Comparison of ENCODE assay signal across 16 mouse cellular contexts in the genomic region with DNA sequence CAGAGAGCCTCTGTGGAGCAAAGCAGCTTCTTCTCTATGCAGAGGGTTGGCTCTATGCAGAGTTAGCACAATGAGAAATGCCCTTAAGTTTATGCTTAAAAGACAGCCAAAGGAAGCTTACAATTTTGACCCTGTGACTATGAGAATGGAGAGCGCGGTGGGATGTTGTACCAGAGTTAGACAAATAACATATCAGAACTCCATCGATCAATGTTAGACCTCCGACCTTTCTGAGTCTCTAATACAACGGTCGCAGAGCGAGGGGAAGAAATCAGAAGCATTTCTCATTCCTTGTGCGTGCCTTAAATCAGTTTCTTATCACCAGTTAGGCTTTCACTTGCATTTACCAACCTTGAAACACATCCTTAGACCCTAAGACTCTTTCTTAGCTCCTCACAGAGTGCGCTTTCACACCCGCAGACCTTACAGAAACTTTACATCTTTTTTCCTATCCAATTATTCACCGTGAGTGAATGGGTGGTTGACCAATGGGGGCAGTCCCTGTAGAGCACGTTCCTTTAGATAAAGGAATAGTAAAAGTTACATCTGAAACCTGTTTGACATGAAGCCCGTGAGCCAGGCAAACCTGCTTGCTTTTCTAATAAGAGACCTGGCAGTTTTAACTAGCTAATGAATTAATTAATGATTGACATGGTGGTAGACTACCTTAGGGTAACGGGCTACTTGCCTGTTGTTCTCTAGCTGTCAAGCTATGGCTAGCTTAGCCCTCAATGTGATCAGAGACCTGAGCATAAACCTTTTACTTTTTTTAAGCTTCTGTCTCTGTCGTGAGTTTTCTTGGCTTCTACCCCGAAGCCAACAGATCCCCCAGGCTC. TPM values are rescaled to one million over a fixed set of nuclear protein-coding genes. Genes with fewer than 3 reads are reported as not detected.
DNase-seq lines count a peak whose midpoint lies in the region; ATAC-seq and TF ChIP-seq lines count a peak whose summit lies in the region.
"Had no signal": no experiment of that assay in that cellular context is flagged by ENCODE, and none has a peak within 500 bp of the region (broad histone marks: within the 10 kb centered on the region; RNA-seq: fewer than 3 reads in every experiment).

No protein-coding gene starts in this region.

- intact Hi-C loops in heart, adult 2 months (cut with DNase I): no loop called here

- no peak for TF ChIP-seq EP300 in heart, adult 2 months (IDR thresholded peaks at IDR 0.05; ENCODE audit: insufficient read depth, low read depth, low read length)

- H3K4me1 ChIP-seq in heart, embryonic 10.5 days: peaks cover 40% of the 10 kb centered on the region
- H3K4me1 ChIP-seq in heart, adult 2 months (ENCODE audit: control insufficient read depth, insufficient read depth, low read length): peaks cover 6% of the 10 kb centered on the region
- peaks cover 7% of the 10 kb centered on the region for H3K4me1 ChIP-seq in liver, embryonic 11.5 days (replicated peaks; ENCODE audit: control insufficient read depth, insufficient read depth, low read length)
- peaks cover 10% of the 10 kb centered on the region for H3K4me1 ChIP-seq in intestine, postnatal 0 days (replicated peaks; ENCODE audit: control insufficient read depth, insufficient read depth, low read length)
- H3K4me1 ChIP-seq in stomach, embryonic 16.5 days (ENCODE audit: control insufficient read depth, insufficient read depth, low read length): peaks cover 20% of the 10 kb centered on the region

- H3K9me3 ChIP-seq in heart, embryonic 10.5 days: no peaks in the 10 kb centered on the region
- no peaks in the 10 kb centered on the region for H3K9me3 ChIP-seq in liver, embryonic 11.5 days (ENCODE audit: control insufficient read depth, low read length)
- H3K9me3 ChIP-seq in intestine, postnatal 0 days (ENCODE audit: control insufficient read depth): no peaks in the 10 kb centered on the region
- H3K9me3 ChIP-seq in stomach, embryonic 16.5 days (replicated peaks; ENCODE audit: control insufficient read depth, low read length): no peaks in the 10 kb centered on the region
- H3K9me3 ChIP-seq: forebrain, embryonic 12.5 days; heart, embryonic 15.5 days; limb, embryonic 12.5 days had no signal

- WGBS in heart, embryonic 10.5 days: 44% methylated on average over 16 of the region's 16 CpGs
- WGBS in heart, adult 2 months: 82% methylated on average over 16 of the region's 16 CpGs
- 40% methylated on average over 16 of the region's 16 CpGs for WGBS in liver, embryonic 11.5 days
- 39% methylated on average over 16 of the region's 16 CpGs for WGBS in intestine, postnatal 0 days
- WGBS in stomach, embryonic 16.5 days: 31% methylated on average over 16 of the region's 16 CpGs

- no peak for TF ChIP-seq CTCF in heart, adult 2 months (IDR thresholded peaks at IDR 0.05)
- no peak for TF ChIP-seq CTCF in intestine, postnatal 0 days (IDR thresholded peaks at IDR 0.05; ENCODE audit: low read depth)

- peak overlapping the region; percentile 22 for H3K4me2 ChIP-seq in liver, embryonic 11.5 days
- no peak overlapping the region for H3K4me2 ChIP-seq in intestine, postnatal 0 days (replicated peaks; ENCODE audit: low read depth)
- peak overlapping the region; percentile 28 for H3K4me2 ChIP-seq in stomach, embryonic 16.5 days (ENCODE audit: low read depth, low read length)
- H3K4me2 ChIP-seq: forebrain, embryonic 12.5 days; heart, embryonic 15.5 days; hindbrain, embryonic 14.5 days; limb, embryonic 12.5 days had no signal

- no peaks in the 10 kb centered on the region for H3K36me3 ChIP-seq in heart, embryonic 10.5 days
- H3K36me3 ChIP-seq in heart, adult 2 months (ENCODE audit: control insufficient read depth, insufficient read depth, low read length): peaks cover 3% of the 10 kb centered on the region; the same call in 1 of the 2 replicates
- H3K36me3 ChIP-seq in liver, embryonic 11.5 days (ENCODE audit: control insufficient read depth, insufficient read depth, low read length): no peaks in the 10 kb centered on the region
- no peaks in the 10 kb centered on the region for H3K36me3 ChIP-seq in intestine, postnatal 0 days (ENCODE audit: control insufficient read depth, insufficient read depth)
- no peaks in the 10 kb centered on the region for H3K36me3 ChIP-seq in stomach, embryonic 16.5 days (ENCODE audit: control insufficient read depth, insufficient read depth, low read length)
- H3K36me3 ChIP-seq: forebrain, embryonic 12.5 days; heart, embryonic 15.5 days; limb, embryonic 12.5 days had no signal

- no peak overlapping the region for H3K4me3 ChIP-seq in heart, embryonic 10.5 days
- H3K4me3 ChIP-seq in heart, adult 2 months: no peak overlapping the region
- no peak overlapping the region for H3K4me3 ChIP-seq in liver, embryonic 11.5 days (ENCODE audit: low read depth, low read length)
- no peak overlapping the region for H3K4me3 ChIP-seq in intestine, postnatal 0 days (ENCODE audit: low read depth, low read length)
- H3K4me3 ChIP-seq in stomach, embryonic 16.5 days (replicated peaks; ENCODE audit: low read length): no peak overlapping the region
- H3K4me3 ChIP-seq: forebrain, embryonic 12.5 days; heart, embryonic 15.5 days; layer of hippocampus, adult 2 months; left cerebral cortex, adult 2 months; limb, embryonic 12.5 days had no signal

- no peaks in the 10 kb centered on the region for H3K79me2 ChIP-seq in heart, adult 2 months (replicated peaks; ENCODE audit: control insufficient read depth, insufficient read depth, low read length)

- ATAC-seq in liver, embryonic 11.5 days (replicated peaks; ENCODE audit: low FRiP score): no peak
- ATAC-seq in intestine, postnatal 0 days: no peak
- ATAC-seq in stomach, embryonic 16.5 days (ENCODE audit: insufficient read depth, low FRiP score): peak; percentile 39

- TF ChIP-seq POLR2A in heart, adult 2 months (IDR thresholded peaks at IDR 0.05; ENCODE audit: insufficient read depth, low read depth, low read length): no peak

- 0 out of 2 replicates have a peak overlapping the region, but pooled peaks have one; percentile 6 for H3K27ac ChIP-seq in heart, embryonic 10.5 days
- no peak overlapping the region for H3K27ac ChIP-seq in heart, adult 2 months
- no peak overlapping the region for H3K27ac ChIP-seq in liver, embryonic 11.5 days (ENCODE audit: low read depth, low read length)
- peak overlapping the region; percentile 7; the same call in 1 of the 2 replicates for H3K27ac ChIP-seq in intestine, postnatal 0 days (ENCODE audit: low read depth, low read length)
- H3K27ac ChIP-seq in stomach, embryonic 16.5 days (ENCODE audit: low read length): peak overlapping the region; percentile 61
- H3K27ac ChIP-seq: forebrain, embryonic 12.5 days; heart, embryonic 15.5 days; hindbrain, embryonic 14.5 days; layer of hippocampus, adult 2 months; left cerebral cortex, adult 2 months; limb, embryonic 12.5 days had no signal

- H3K27me3 ChIP-seq in heart, embryonic 10.5 days (ENCODE audit: insufficient read depth, poor library complexity, severe bottlenecking): 0 out of 2 replicates have a peak, but pooled peaks cover 5% of the 10 kb centered on the region
- no peaks in the 10 kb centered on the region for H3K27me3 ChIP-seq in heart, adult 2 months (ENCODE audit: control insufficient read depth, insufficient read depth, low read length)
- no peaks in the 10 kb centered on the region; the same call in 1 of the 2 replicates for H3K27me3 ChIP-seq in liver, embryonic 11.5 days (replicated peaks; ENCODE audit: control insufficient read depth, insufficient read depth, low read length)
- no peaks in the 10 kb centered on the region for H3K27me3 ChIP-seq in intestine, postnatal 0 days (replicated peaks; ENCODE audit: control insufficient read depth, insufficient read depth, low read length)
- H3K27me3 ChIP-seq in stomach, embryonic 16.5 days (ENCODE audit: control insufficient read depth, insufficient read depth, low read length): no peaks in the 10 kb centered on the region
- H3K27me3 ChIP-seq: forebrain, embryonic 12.5 days; heart, embryonic 15.5 days; limb, embryonic 12.5 days had no signal

- no peak overlapping the region for H3K9ac ChIP-seq in heart, adult 2 months (ENCODE audit: low read depth, low read length)
- no peak overlapping the region for H3K9ac ChIP-seq in liver, embryonic 11.5 days (ENCODE audit: low read depth, low read length)
- H3K9ac ChIP-seq in intestine, postnatal 0 days (ENCODE audit: low read depth, low read length): no peak overlapping the region
- H3K9ac ChIP-seq in stomach, embryonic 16.5 days (ENCODE audit: low read length): 0 out of 2 replicates have a peak overlapping the region, but pooled peaks have one; percentile 23
- H3K9ac ChIP-seq: forebrain, embryonic 12.5 days; heart, embryonic 15.5 days; hindbrain, embryonic 14.5 days; limb, embryonic 12.5 days had no signal

- DNase-seq in heart, embryonic 10.5 days (ENCODE audit: low spot score): peak; percentile 48
- DNase-seq in heart, adult 2 months: no peak
- no peak for DNase-seq in liver, embryonic 11.5 days (ENCODE audit: low spot score)
- no peak for DNase-seq in liver
- no peak for DNase-seq in right cerebral cortex, postnatal 14 days
- no peak for DNase-seq in adrenal gland, postnatal 10 days
- DNase-seq: adrenal gland, adult 2 months; cerebellum, adult 18-20 months had no signal

RNA-seq across cellular contexts. Expression of gene Chd2, which starts 34.7 kb away (rescaled TPM):
- polyA plus RNA-seq in heart, embryonic 10.5 days (2016; fragmentation: Nextera tagmentation; extraction: Ambion mirVana): 43.6 and 46.0 TPM in 2 replicates
- total RNA-seq in heart, adult 2 months (2021): 10 to 100 TPM; 38.1 to 43.3 TPM
- 32.9 and 38.0 TPM in 2 replicates for polyA plus RNA-seq in heart, adult 2 months (2012; rRNA removed)
- 30.9 and 34.5 TPM in 2 replicates for polyA plus RNA-seq in liver, embryonic 11.5 days (2014; fragmentation: Nextera tagmentation; extraction: Ambion mirVana)
- 19.3 and 25.4 TPM in 2 replicates for polyA plus RNA-seq in intestine, postnatal 0 days (2015; fragmentation: Nextera tagmentation; extraction: Ambion mirVana)
- 35.8 and 44.5 TPM in 2 replicates for polyA plus RNA-seq in stomach, embryonic 16.5 days (2015; fragmentation: Nextera tagmentation; extraction: Ambion mirVana)
- total RNA-seq in adrenal gland, postnatal 10 days (2021): 10 to 100 TPM; 42.8 to 62.0 TPM

Comparison
In these comparisons a context has a peak if more than half of its experiments do, and no peak if none do; other contexts are left out.
1. H3K27ac ChIP-seq: peak in heart, embryonic 10.5 days (single experiment), intestine, postnatal 0 days (single experiment) and stomach, embryonic 16.5 days (single experiment); none in heart, adult 2 months (single experiment) and liver, embryonic 11.5 days (single experiment).